Mouse (Mus musculus): Measurements from ENCODE around the gene Nek6.

Nek6 gene

GRCm38 (mm10) chr2:38621076-38621475 is 109.6 kb downstream of the Nek6 start:
- no peak for DNase-seq (ENCODE audit: extremely low spot score)

DNA sequence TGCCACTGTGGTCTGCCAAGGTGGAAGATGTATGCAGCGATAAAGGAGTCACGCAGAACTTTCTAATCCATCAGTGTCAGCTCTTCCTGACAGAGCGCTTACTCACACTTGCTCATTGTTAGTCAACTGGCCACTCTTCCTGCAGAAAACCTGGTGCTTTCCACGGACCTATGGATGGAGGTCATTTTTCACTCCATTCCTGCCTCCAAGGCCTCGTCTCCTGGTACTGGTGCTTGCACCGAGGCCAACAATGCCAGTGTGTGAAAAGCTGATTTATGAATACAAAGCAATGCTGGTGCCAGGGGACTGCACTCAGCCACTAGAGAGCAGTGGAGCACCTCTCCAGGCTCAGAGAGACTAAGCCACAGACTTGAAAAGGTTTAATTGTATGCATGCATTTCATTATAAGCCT is 110.2 kb downstream of the Nek6 start:
- DNase-seq (ENCODE audit: extremely low spot score), result no peak

DNA sequence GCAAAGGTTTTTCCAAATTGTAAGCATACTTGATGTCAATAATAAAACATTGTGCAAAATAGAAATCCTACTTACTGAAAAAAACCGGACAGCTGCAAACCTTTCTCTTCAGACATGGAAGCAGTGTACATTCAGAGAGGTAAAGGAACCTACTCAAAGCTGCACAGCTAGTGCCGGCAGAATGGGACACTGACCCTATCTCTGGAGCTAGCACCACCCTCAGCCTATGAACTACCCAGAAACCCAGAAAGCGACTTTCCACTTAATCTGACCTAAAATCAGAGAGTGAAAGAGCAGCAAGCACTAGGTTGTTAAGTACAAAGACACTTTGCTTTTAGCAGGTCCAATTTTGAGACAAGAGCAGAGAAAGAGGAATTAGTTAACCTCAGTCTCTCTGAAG is 112.0 kb downstream of the Nek6 start:
- DNase-seq (ENCODE audit: extremely low spot score), result no peak

- no peak for DNase-seq (ENCODE audit: extremely low spot score)
Measured at GRCm38 (mm10) chr2:38623821-38624590, 112.6 kb downstream of the Nek6 start.

- no peak for DNase-seq (ENCODE audit: extremely low spot score)
Measured at GRCm38 (mm10) chr2:38628801-38629200, 117.4 kb downstream of the Nek6 start.

- no peak for DNase-seq (ENCODE audit: extremely low spot score)
Measured at GRCm38 (mm10) chr2:38629451-38629850, 118.0 kb downstream of the Nek6 start.

- no peak for DNase-seq (ENCODE audit: extremely low spot score)
Measured at GRCm38 (mm10) chr2:38630574-38630973, 119.1 kb downstream of the Nek6 start.

DNA sequence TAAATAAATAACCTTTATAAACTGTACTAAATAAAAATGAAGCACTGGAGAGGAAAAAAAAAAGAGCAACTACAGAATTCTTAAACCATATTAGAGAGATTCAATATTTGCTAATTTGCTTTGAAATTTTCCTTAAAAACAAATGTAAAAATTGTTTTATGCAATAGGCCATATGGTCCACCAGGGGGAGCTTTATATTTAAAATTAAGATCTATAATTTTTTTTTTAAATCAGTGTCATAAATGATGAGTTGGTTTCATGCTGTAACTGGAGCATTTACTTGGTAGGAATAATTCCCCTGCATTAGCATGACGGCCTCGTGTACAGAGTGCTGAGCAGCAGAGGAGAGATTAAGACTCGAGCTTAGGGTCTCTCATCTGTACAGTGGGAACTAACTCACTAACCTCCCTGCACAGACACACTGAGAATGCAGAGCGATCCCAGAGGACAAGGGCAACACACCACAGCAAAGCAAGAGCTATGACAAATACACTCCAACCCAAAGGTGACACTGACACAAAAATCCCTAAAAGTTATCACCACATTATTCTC is 126.3 kb downstream of the Nek6 start:
- DNase-seq (ENCODE audit: extremely low spot score), result no peak

GRCm38 (mm10) chr2:38641761-38642160 is 130.3 kb downstream of the Nek6 start:
- no peak for DNase-seq (ENCODE audit: extremely low spot score)

DNA sequence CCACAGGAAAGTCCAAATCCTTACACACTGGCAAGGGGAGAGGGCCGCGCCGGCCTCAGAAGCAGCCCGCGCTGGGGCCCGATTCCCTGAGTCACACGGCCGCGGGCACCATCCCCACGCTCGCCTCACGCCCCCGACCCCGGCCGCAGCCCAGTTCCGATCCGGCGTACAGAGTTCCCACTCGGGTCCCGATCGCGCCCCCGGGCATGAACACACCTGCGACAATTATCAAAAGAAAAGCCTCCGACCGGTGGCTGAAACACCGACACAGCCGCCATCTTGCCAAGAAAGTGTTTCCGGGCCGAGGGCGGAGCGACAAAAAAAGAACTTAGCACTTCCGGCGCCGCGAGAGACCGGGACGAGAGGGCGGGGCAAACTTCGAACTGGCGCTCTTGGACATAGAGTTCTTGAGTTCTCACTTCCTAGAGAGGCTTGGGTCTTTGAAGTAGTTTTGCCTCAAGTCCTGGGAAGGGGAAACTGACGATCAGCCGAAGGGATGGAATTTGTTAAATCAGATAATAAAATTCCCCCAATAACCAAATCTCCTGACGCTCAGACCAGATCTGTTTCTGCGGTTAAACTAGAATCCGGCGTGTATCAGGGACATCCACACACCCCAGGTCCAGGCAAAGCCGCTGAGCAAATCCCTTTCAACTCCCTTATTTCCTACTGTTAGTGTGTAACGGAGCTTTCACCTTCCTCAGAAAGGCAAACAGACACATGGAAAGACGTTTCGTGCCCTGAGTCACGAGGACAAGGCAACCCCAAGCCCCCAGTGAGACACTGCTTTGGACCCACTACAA is 132.4 kb downstream of the Nek6 start, which contains the start of gene Psmb7:
Gene Psmb7 (minus strand): TSS at position 463 of the 803 bp plus-strand sequence.
- DNase-seq (ENCODE audit: extremely low spot score), result peak; percentile 93

All from embryo, embryonic 9.5 days (tissue).